Comparison of ENCODE assay signal across 18 mouse cellular contexts in the genomic region with DNA sequence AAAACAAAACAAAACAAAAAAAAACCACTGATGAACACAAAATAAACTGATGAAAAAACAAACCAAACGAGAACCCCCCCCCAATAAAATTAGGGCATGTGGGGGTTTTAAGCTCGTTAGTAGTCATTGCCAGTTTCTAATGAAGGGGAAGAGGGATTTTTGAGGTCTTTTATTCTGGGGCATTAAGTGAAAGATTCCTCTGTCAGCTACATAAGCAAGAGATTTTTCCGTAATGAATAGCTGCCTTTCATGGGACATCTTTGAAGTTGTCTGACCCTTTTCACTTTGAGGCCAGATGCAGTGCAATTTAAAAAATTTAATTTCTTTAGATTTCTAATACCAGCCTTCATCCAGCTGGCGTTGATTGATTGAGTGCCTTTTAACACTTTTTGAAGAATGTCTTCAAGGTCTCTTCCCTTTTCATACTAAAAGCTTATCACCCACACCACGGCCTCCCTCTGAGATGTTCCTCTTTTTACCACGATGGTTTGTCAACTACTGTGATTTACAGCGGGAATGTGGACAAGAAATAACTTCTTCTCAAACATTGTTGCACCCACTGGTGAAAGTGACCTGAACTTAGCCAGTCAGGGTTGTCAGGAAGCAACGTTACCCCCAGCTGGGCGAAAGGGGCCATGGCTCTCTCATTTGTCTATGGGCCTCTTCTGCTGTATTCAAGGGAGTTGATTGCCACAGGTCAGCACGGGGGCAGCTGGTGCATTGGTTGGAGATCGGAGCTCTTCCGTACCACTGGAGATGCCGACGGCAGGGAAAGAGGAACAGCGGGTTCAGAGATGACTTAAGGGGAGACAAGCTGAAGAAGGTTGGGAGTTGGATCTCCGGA.
DNase-seq lines count a peak whose midpoint lies in the region; ATAC-seq lines count a peak whose summit lies in the region.
"Had no signal": no experiment of that assay in that cellular context is flagged by ENCODE, and none has a peak within 500 bp of the region (broad histone marks: within the 10 kb centered on the region; RNA-seq: fewer than 3 reads in every experiment).

No protein-coding gene starts in this region.

- H3K36me3 ChIP-seq in forebrain, embryonic 11.5 days (ENCODE audit: control insufficient read depth, insufficient read depth, low read length), result no peaks in the 10 kb centered on the region
- H3K36me3 ChIP-seq in forebrain, embryonic 15.5 days, result no peaks in the 10 kb centered on the region
- no peaks in the 10 kb centered on the region for H3K36me3 ChIP-seq in midbrain, embryonic 10.5 days
- no peaks in the 10 kb centered on the region for H3K36me3 ChIP-seq in midbrain, embryonic 15.5 days (replicated peaks)
- H3K36me3 ChIP-seq: G1E; hindbrain, embryonic 12.5 days; midbrain, embryonic 12.5 days; neural tube, embryonic 12.5 days had no signal

- H3K4me2 ChIP-seq in forebrain, embryonic 11.5 days (ENCODE audit: low read depth, low read length, severe bottlenecking), result no peak overlapping the region
- H3K4me2 ChIP-seq in forebrain, embryonic 15.5 days (replicated peaks), result no peak overlapping the region
- H3K4me2 ChIP-seq in midbrain, embryonic 15.5 days, result no peak overlapping the region
- H3K4me2 ChIP-seq: hindbrain, embryonic 12.5 days; midbrain, embryonic 12.5 days; neural tube, embryonic 12.5 days had no signal

- no peak overlapping the region for H3K4me3 ChIP-seq in forebrain, embryonic 11.5 days (ENCODE audit: low read depth, low read length)
- no peak overlapping the region for H3K4me3 ChIP-seq in forebrain, embryonic 15.5 days
- no peak overlapping the region for H3K4me3 ChIP-seq in midbrain, embryonic 10.5 days
- H3K4me3 ChIP-seq in midbrain, embryonic 15.5 days, result no peak overlapping the region
- H3K4me3 ChIP-seq: hindbrain, embryonic 12.5 days; midbrain, embryonic 12.5 days; neural tube, embryonic 12.5 days had no signal

- H3K4me1 ChIP-seq in forebrain, embryonic 11.5 days (replicated peaks; ENCODE audit: control insufficient read depth, insufficient read depth, low read length), result peaks cover 5% of the 10 kb centered on the region; the same call in 1 of the 2 replicates
- H3K4me1 ChIP-seq in forebrain, embryonic 15.5 days, result 0 out of 2 replicates have a peak, but pooled peaks cover 4% of the 10 kb centered on the region
- peaks cover 11% of the 10 kb centered on the region for H3K4me1 ChIP-seq in midbrain, embryonic 10.5 days
- H3K4me1 ChIP-seq in midbrain, embryonic 15.5 days, result no peaks in the 10 kb centered on the region

- no peak overlapping the region for H3K27ac ChIP-seq in forebrain, embryonic 11.5 days (ENCODE audit: low read depth, low read length)
- H3K27ac ChIP-seq in forebrain, embryonic 15.5 days (replicated peaks), result no peak overlapping the region
- 0 out of 2 replicates have a peak overlapping the region, but pooled peaks have one; percentile 23 for H3K27ac ChIP-seq in midbrain, embryonic 10.5 days (replicated peaks)
- H3K27ac ChIP-seq in midbrain, embryonic 15.5 days, result no peak overlapping the region
- H3K27ac ChIP-seq: hindbrain, embryonic 12.5 days; midbrain, embryonic 12.5 days; neural tube, embryonic 12.5 days had no signal

- 23% methylated on average over 16 of the region's 16 CpGs for WGBS in forebrain, embryonic 11.5 days
- WGBS in forebrain, embryonic 15.5 days, result 16% methylated on average over 16 of the region's 16 CpGs
- WGBS in midbrain, embryonic 10.5 days, result 66% methylated on average over 16 of the region's 16 CpGs
- 61% methylated on average over 16 of the region's 16 CpGs for WGBS in midbrain, embryonic 15.5 days

- H3K9ac ChIP-seq in forebrain, embryonic 11.5 days (ENCODE audit: low read length), result no peak overlapping the region
- no peak overlapping the region for H3K9ac ChIP-seq in forebrain, embryonic 15.5 days (replicated peaks)
- no peak overlapping the region for H3K9ac ChIP-seq in midbrain, embryonic 15.5 days
- H3K9ac ChIP-seq: hindbrain, embryonic 12.5 days; midbrain, embryonic 12.5 days; neural tube, embryonic 12.5 days had no signal

- no peaks in the 10 kb centered on the region for H3K27me3 ChIP-seq in forebrain, embryonic 11.5 days (ENCODE audit: control insufficient read depth, insufficient read depth, low read length)
- H3K27me3 ChIP-seq in forebrain, embryonic 15.5 days, result no peaks in the 10 kb centered on the region
- no peaks in the 10 kb centered on the region for H3K27me3 ChIP-seq in midbrain, embryonic 10.5 days (ENCODE audit: low read depth, poor library complexity, severe bottlenecking)
- no peaks in the 10 kb centered on the region for H3K27me3 ChIP-seq in midbrain, embryonic 15.5 days (replicated peaks)
- H3K27me3 ChIP-seq: hindbrain, embryonic 12.5 days; midbrain, embryonic 12.5 days; neural tube, embryonic 12.5 days had no signal

- no peaks in the 10 kb centered on the region for H3K9me3 ChIP-seq in forebrain, embryonic 11.5 days (ENCODE audit: control insufficient read depth, low read length)
- no peaks in the 10 kb centered on the region for H3K9me3 ChIP-seq in forebrain, embryonic 15.5 days
- no peaks in the 10 kb centered on the region for H3K9me3 ChIP-seq in midbrain, embryonic 10.5 days (replicated peaks)
- H3K9me3 ChIP-seq in midbrain, embryonic 15.5 days, result no peaks in the 10 kb centered on the region
- H3K9me3 ChIP-seq: G1E; hindbrain, embryonic 12.5 days; midbrain, embryonic 12.5 days; neural tube, embryonic 12.5 days had no signal

- DNase-seq in forebrain, embryonic 11.5 days (ENCODE audit: low spot score), result no peak
- no peak for DNase-seq in midbrain, embryonic 10.5 days (ENCODE audit: low spot score)
- DNase-seq: cerebellum, adult 9-11 months; gastrocnemius, postnatal 25 days; kidney, adult 18-20 months; kidney, postnatal 10 days; lung, adult 18-20 months; lung, postnatal 36 days; thymus, postnatal 25 days had no signal

- peak; percentile 30; the same call in 1 of the 2 replicates for ATAC-seq in forebrain, embryonic 11.5 days (replicated peaks; ENCODE audit: low FRiP score)
- ATAC-seq in forebrain, embryonic 15.5 days (replicated peaks), result no peak
- ATAC-seq in midbrain, embryonic 15.5 days (replicated peaks), result no peak
- ATAC-seq in hematopoietic stem cell, adult 5-6 weeks (replicated peaks in 1 of 2; ENCODE audit: insufficient read depth in 1 of 2, low FRiP score in 2 of 2, low TSS enrichment in 1 of 2, low read depth in 1 of 2, poor library complexity in 2 of 2, severe bottlenecking in 2 of 2), result peak; percentile 14 to 63; a peak in 2 of 4 replicates
- no peak for ATAC-seq in frontal cortex, adult (ENCODE audit: low TSS enrichment)
- ATAC-seq in megakaryocyte-erythroid progenitor cell, adult 5-6 weeks (replicated peaks; ENCODE audit: low FRiP score, low TSS enrichment, poor library complexity, severe bottlenecking), result no peak

Comparison
In these comparisons a context has a peak if more than half of its experiments do, and no peak if none do; other contexts are left out.
1. ATAC-seq: peak in forebrain, embryonic 11.5 days (single experiment) and hematopoietic stem cell, adult 5-6 weeks (2 of 2); none in forebrain, embryonic 15.5 days (single experiment), midbrain, embryonic 15.5 days (single experiment), frontal cortex, adult (single experiment) and megakaryocyte-erythroid progenitor cell, adult 5-6 weeks (single experiment).